Mouse (Mus musculus) stomach, embryonic 15.5 days (tissue): ENCODE results near the gene Armcx2. TPM values are rescaled to one million over a fixed set of nuclear protein-coding genes. Genes with fewer than 3 reads are reported as not detected.

Source experiments
- microRNA-seq: library from miRNA; unstranded; fragments of <30 nt; microRNA quantifications from one replicate; pipeline ENCODE4, GENCODE M21; 2016
- polyA plus RNA-seq: library from polyadenylated mRNA; unstranded; fragments of >200 nt; fragmentation: Nextera tagmentation; extraction: Ambion mirVana; gene quantifications from 2 replicates; pipeline ENCODE4 v1.2.1, GENCODE M21; 2015

The Armcx2 gene
- polyA plus RNA-seq, 1 experiment from 2014 or later, result 53.8 TPM

Small RNAs within 50 kb of the gene (microRNA-seq; reads per million reads assigned to microRNA genes)
- 0.77 reads per million for gene Mir7093

Other genes starting within 250 kb of the Armcx2 start
- gene Btk, start 225.7 kb downstream of the Armcx2 start, polyA plus RNA-seq, result 2.4 and 3.3 TPM in 2 replicates
- gene Rpl36a, start 223.6 kb downstream of the Armcx2 start, polyA plus RNA-seq, result 379 and 399 TPM in 2 replicates
- gene Gla, start 208.1 kb downstream of the Armcx2 start, polyA plus RNA-seq, result 6.1 and 7.7 TPM in 2 replicates
- gene Hnrnph2, start 208.0 kb downstream of the Armcx2 start, polyA plus RNA-seq, result 136 and 138 TPM in 2 replicates
- 3.3 and 3.7 TPM in 2 replicates for gene Armcx4, start 122.7 kb downstream of the Armcx2 start, polyA plus RNA-seq
- gene Armcx1, start 91.3 kb downstream of the Armcx2 start, polyA plus RNA-seq, result 50.9 and 51.9 TPM in 2 replicates
- gene Armcx6, start 57.8 kb downstream of the Armcx2 start, polyA plus RNA-seq, result 21.6 and 25.6 TPM in 2 replicates
- 79.4 and 83.4 TPM in 2 replicates for gene Armcx3, start 52.6 kb downstream of the Armcx2 start, polyA plus RNA-seq
- 0.50 and 0.83 TPM in 2 replicates for gene Nxf2, start 155.5 kb upstream of the Armcx2 start, polyA plus RNA-seq
- gene Zmat1, start 200.0 kb upstream of the Armcx2 start, polyA plus RNA-seq, result 4.9 and 5.4 TPM in 2 replicates